Mouse (Mus musculus): ENCODE results near the gene Rgl2.

Gene Rgl2

DNA sequence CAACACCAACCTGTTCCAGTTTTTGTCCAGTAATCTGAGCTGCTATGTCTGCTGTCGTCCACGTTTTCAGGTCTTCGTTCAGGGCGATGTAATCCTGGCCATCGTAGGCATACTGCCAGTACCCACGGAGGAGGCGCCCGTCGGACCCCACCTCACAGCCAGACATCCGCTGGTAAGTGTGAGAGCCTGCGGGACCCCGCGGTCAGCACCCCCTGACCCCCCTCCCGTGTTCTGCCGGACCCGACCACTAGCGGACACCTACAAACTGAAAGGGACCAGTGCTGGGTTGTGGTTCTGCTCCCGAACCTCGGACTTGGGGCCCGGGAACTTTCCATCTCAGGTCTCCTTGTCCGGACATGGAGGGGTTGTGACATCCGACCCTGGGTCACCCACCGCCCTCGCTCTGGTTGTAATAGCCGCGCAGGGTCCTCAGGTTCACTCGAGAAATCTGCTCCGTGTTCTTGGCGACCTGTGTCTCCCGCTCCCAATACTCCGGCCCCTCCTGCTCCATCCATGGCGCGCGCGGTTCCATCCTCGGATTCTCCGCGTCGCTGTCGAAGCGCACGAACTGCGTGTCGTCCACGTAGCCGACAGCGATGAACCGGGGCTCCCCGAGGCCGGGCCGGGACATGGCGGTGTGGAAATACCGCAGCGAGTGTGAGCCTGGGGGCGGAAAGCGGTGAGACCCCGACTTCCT lies 48.7 kb downstream of the Rgl2 start:
- no peak for DNase-seq

DNA sequence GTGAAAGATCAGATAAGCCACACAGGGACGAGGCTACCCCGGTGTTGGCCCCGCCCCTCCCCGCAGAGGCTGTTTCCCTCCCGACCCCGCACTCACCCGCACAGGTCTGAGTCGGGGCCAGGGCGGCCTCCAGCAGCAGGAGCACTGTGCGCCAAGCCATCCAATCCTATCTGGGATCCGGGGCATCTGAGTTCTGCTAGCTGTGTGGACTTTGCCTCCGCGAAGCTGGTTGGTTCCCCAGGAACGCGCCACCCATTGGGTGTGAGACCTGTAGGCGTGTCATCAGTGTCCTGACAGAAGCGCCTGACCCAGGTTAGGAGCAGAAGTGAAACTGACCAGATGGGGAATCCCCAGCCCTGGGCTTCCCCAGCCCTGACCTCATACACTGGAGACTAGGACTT lies 49.3 kb downstream of the Rgl2 start:
- DNase-seq, result peak; percentile 84

DNA sequence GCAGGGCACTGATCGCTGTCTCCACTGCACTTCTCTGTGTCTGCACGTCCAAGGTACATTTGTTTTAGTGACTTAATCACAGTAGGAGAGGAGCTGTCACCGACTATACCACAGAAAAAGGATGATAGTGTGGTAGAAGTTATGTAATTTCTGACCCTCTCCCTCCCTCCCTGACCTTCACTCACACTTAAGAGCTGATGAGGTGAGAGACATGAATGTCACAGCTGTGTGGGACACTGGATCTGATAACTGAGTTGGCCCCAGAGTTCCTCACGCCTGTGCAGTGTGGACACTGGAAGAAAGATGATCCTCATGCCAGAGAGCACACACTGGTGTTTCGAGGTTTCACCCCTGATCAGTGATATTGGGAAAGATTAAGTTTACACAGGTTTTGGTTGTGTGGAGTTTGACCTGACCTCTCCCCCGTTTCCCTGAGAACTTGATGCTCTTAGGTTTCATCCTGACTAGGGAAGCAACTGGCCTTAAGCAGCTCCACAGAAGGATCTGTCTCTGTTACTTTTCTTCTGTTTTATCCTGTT lies 50.2 kb downstream of the Rgl2 start:
- no peak for DNase-seq

DNA sequence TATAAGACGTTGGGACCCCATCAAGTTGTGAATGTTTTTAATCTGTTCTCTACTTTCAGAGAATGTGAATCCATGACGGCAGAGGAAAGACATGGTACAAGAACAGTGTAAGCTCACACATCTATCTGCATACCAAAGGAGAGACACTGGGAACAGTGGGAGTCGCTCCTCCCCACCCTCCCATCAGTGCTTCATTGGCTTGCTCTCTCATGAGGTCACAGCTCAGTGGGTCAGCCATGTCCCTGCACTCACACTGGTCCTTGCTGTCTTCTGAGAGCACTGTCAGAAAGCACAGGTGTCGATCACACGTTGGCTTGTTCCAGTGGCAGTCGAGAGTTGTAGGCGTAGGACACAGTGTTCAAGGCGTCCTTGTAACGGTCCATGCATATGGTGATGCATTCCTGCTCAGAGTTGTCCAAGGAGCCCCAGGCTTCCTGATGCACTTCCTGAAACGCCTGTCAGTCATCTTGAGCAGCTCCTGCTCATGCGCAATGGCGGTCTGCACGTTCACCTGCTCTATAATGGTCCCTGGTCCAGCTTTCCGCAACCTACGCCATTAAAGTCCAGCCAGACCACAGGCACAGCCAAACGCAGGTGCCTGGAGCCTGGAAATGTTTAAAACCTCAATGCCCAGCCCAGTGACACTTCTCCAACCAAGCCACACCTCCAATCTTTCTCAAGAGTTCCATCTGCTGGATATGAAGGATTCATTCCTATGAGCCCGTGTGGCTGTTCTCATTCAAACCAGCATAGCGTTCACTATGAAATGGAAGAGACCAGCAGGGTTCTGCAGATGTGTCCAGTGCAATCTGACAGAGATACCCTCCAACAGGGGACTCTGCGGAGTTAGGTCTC lies 51.1 kb downstream of the Rgl2 start:
- no peak for DNase-seq

DNA sequence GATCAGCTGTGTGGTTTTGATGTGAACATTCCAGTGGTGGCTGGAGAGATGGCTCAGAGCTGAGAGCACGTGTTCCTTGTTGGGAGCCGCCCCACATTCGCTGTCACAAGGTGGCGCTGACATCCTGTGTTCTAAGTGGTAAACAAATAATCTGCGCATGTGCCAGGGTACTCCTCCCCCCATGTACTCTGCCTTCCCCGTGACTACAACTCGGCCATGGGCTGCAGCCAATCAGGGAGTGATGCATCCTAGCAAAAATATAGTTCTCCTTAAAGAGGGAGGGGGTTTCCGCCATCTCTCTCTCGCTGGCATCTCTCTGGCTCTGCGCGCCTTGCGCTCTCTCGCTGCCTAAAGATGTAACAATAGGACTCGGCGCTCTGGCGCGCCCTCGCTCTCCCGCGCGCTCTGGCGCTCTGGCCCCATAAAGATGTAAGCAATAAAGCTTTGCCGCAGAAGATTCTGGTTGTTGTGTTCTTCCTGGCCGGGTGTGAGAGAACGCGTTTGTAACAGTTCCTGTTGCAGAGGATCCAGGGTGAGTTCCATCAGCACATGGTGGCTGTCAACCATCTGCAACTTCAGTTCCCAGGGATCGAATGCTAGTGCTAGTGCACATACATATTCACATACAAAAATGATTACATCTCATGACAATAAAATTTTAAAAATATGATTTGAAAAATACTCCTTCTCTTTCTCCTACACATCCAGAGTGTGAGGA lies 52.0 kb downstream of the Rgl2 start:
- peak; percentile 92 for DNase-seq

DNA sequence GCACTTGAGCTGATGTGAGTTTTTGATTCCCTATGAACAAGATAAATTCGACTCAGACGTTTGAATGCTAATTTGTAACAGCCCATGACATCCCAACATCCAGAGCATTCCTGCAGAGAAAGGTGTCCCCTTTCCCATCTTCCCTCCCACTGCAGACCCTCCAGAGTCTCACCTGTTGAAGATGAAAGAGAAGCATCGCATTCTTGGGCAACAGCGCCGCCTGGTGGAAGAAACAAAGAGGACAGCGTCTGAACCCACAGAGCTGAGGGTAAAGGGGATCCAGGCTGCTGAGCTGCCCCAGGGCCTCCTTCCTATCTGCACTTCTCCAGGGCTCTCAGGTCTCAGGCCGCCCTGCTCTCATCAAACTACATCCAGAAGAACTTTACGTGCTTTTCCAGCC lies 52.8 kb downstream of the Rgl2 start:
- peak; percentile 75 for DNase-seq

All from liver (tissue).